13 mouse cellular contexts compared by ENCODE assay signal in genomic region chr11:95071266-95071665, GRCm38 (mm10). TPM values are rescaled to one million over a fixed set of nuclear protein-coding genes. Genes with fewer than 3 reads are reported as not detected.
DNase-seq lines count a peak whose midpoint lies in the region; ATAC-seq and TF ChIP-seq lines count a peak whose summit lies in the region.
"Had no signal": no experiment of that assay in that cellular context is flagged by ENCODE, and none has a peak within 500 bp of the region (broad histone marks: within the 10 kb centered on the region; RNA-seq: fewer than 3 reads in every experiment).

No protein-coding gene starts in this region.

- H3K9me3 ChIP-seq in forebrain, postnatal 0 days (ENCODE audit: low read length), result no peaks in the 10 kb centered on the region
- H3K9me3 ChIP-seq: midbrain, embryonic 12.5 days had no signal

- H3K4me2 ChIP-seq in forebrain, postnatal 0 days (ENCODE audit: low read depth), result no peak overlapping the region
- H3K4me2 ChIP-seq: midbrain, embryonic 12.5 days had no signal

- H3K4me3 ChIP-seq in forebrain, postnatal 0 days (ENCODE audit: low read depth, low read length), result no peak overlapping the region
- H3K4me3 ChIP-seq: midbrain, embryonic 12.5 days had no signal

- H3K27me3 ChIP-seq in forebrain, postnatal 0 days (ENCODE audit: insufficient read depth, low read length), result peaks cover 11% of the 10 kb centered on the region; the same call in 1 of the 2 replicates

- no peak overlapping the region for H3K9ac ChIP-seq in forebrain, postnatal 0 days
- H3K9ac ChIP-seq: midbrain, embryonic 12.5 days had no signal

- TF ChIP-seq CTCF in forebrain, postnatal 0 days (IDR thresholded peaks at IDR 0.05; ENCODE audit: low read depth), result no peak

- ATAC-seq in forebrain, postnatal 0 days, result no peak

- peak; percentile 64 for DNase-seq in cerebellum, adult 11-12 months
- no peak for DNase-seq in cerebellum, adult 8-10 months
- DNase-seq in ovary, postnatal 36 days (ENCODE audit: low spot score), result peak; percentile 32
- DNase-seq in ovary, adult 18-20 months (ENCODE audit: low spot score), result no peak
- DNase-seq in kidney, postnatal 25 days, result peak; percentile 43 to 55
- no peak for DNase-seq in right cerebral cortex, postnatal 25 days
- no peak for DNase-seq in forebrain, postnatal 0 days
- DNase-seq in layer of hippocampus, postnatal 14 days (ENCODE audit: low spot score in 2 of 2), result no peak
- DNase-seq: thymus, postnatal 4 days had no signal

- H3K36me3 ChIP-seq in forebrain, postnatal 0 days (ENCODE audit: insufficient read depth), result no peaks in the 10 kb centered on the region
- H3K36me3 ChIP-seq: midbrain, embryonic 12.5 days had no signal

- WGBS in forebrain, postnatal 0 days, result 33% methylated on average over 7 of the region's 7 CpGs

- no peaks in the 10 kb centered on the region for H3K4me1 ChIP-seq in forebrain, postnatal 0 days (ENCODE audit: insufficient read depth)

- H3K27ac ChIP-seq in forebrain, postnatal 0 days (ENCODE audit: low read depth, low read length), result no peak overlapping the region
- H3K27ac ChIP-seq: midbrain, embryonic 12.5 days had no signal

RNA-seq across cellular contexts. Expression of gene Itga3, which starts 5.3 kb away (rescaled TPM):
- 12.3 and 23.5 TPM in 2 replicates for total RNA-seq in forebrain, postnatal 0 days (2014; rRNA removed)
- polyA plus RNA-seq in forebrain, postnatal 0 days (2015; fragmentation: Nextera tagmentation; extraction: Ambion mirVana), result 5.2 and 7.4 TPM in 2 replicates
- 10 to 100 TPM; 15.4 to 17.7 TPM for total RNA-seq in layer of hippocampus, postnatal 14 days (2021)
- total RNA-seq: granulocyte monocyte progenitor cell, adult 5-6 weeks had no signal

RNA-seq across cellular contexts. Expression of gene Pdk2, which starts 30.1 kb away (rescaled TPM):
- total RNA-seq in forebrain, postnatal 0 days (2014; rRNA removed), result 6.9 and 10.2 TPM in 2 replicates
- 31.9 and 38.1 TPM in 2 replicates for polyA plus RNA-seq in forebrain, postnatal 0 days (2015; fragmentation: Nextera tagmentation; extraction: Ambion mirVana)
- total RNA-seq in layer of hippocampus, postnatal 14 days (2021), result 10 to 100 TPM; 90.5 to 91.0 TPM

RNA-seq across cellular contexts. Expression of gene Dlx3, which starts 48.7 kb away (rescaled TPM):
- 0.14 TPM in 1 of 2 replicates, not detected in the other for total RNA-seq in forebrain, postnatal 0 days (2014; rRNA removed)
- not detected in 2 replicates for polyA plus RNA-seq in forebrain, postnatal 0 days (2015; fragmentation: Nextera tagmentation; extraction: Ambion mirVana)
- total RNA-seq in layer of hippocampus, postnatal 14 days (2021), result not detected
- total RNA-seq: common myeloid progenitor, adult 5-6 weeks; granulocyte monocyte progenitor cell, adult 5-6 weeks; left cerebral cortex, postnatal 36 days had no signal

Comparison
In these comparisons a context has a peak if more than half of its experiments do, and no peak if none do; other contexts are left out.
1. DNase-seq: peak in cerebellum, adult 11-12 months (single experiment), ovary, postnatal 36 days (single experiment) and kidney, postnatal 25 days (2 of 2); none in cerebellum, adult 8-10 months (single experiment), ovary, adult 18-20 months (single experiment), right cerebral cortex, postnatal 25 days (single experiment), forebrain, postnatal 0 days (single experiment) and layer of hippocampus, postnatal 14 days (0 of 2).